Mouse (Mus musculus): Measurements from ENCODE around the gene Prkcq.

DNA sequence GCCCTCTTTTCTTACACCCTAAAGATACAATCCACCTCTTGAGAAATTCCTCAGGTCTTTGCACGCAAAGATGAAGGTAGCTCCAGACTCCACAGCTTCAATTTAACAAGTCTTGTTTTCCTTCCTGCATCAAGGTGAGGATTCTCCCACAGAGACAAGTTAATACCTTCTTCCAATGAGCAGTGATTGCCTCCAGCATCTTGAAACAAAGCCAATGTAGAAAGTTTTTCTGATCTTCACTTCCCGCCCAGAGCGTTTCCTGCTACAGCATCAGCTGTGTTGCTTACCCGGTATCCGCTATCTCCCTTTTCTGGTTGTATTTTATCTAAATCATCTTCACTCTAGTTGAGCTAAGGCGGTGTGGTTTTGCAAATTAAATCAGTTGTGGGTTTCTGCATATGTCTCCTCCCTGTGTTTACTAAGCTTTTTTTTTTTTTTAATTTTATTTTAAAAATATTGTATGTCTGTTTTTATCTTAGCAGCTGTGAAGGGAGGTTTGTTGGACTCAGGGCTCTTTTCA lies 21.3 kb downstream of the Prkcq start:
- TF ChIP-seq GATA1 (IDR thresholded peaks at IDR 0.05; ENCODE audit: low read length) (no peak), TAL1 (IDR thresholded peaks at IDR 0.05; ENCODE audit: low read length) (no peak)

Data from erythroblast, embryonic 14.5 days (primary cell).